ENCODE assay signal across 16 mouse cellular contexts in the genomic region with DNA sequence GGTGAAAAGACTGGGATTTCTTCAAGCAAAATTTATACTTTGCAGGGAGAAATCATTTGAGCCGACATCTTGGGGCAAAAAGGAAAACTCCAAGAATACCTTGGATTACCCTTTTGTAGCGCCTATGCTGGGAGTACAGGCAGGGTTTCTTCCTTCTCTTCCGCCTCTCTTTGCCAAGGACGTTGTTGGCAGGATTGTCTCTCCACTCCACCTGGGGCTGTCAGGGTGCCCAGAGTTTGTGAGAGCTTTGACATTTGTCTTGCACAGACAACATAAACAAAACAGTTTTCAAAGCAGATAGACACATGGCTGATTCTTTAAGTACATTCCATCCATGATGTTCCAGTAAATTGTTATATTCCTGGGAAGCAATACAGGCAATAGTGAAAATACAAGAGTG.
"Had no signal": no experiment of that assay in that cellular context is flagged by ENCODE, and none has a peak within 500 bp of the region (broad histone marks: within the 10 kb centered on the region; RNA-seq: fewer than 3 reads in every experiment).

No protein-coding gene starts in this region.

- H3K4me1 ChIP-seq: limb, embryonic 15.5 days; liver, embryonic 13.5 days; lung, embryonic 15.5 days; megakaryocyte, embryonic 14.5 days; midbrain, embryonic 15.5 days; neural tube, embryonic 13.5 days had no signal

- H3K27me3 ChIP-seq: limb, embryonic 15.5 days; liver, embryonic 13.5 days; lung, embryonic 15.5 days; megakaryocyte, embryonic 14.5 days; midbrain, embryonic 15.5 days; neural tube, embryonic 13.5 days had no signal

- H3K4me3 ChIP-seq: left cerebral cortex, adult 2 months; limb, embryonic 15.5 days; liver, embryonic 13.5 days; lung, embryonic 15.5 days; megakaryocyte, embryonic 14.5 days; midbrain, embryonic 15.5 days; neural tube, embryonic 13.5 days had no signal

- H3K4me2 ChIP-seq: limb, embryonic 15.5 days; liver, embryonic 13.5 days; lung, embryonic 15.5 days; midbrain, embryonic 11.5 days; midbrain, embryonic 15.5 days; neural tube, embryonic 13.5 days had no signal

- DNase-seq: kidney, postnatal 25 days; liver, embryonic 13.5 days; liver, postnatal 0 days; retina, postnatal 1 day; right cerebral cortex, postnatal 4 days; spleen, adult 18-20 months; thymus, adult 2 months; thymus, postnatal 4 days had no signal

- H3K36me3 ChIP-seq: limb, embryonic 15.5 days; liver, embryonic 13.5 days; lung, embryonic 15.5 days; midbrain, embryonic 15.5 days; neural tube, embryonic 13.5 days had no signal

- ATAC-seq: liver, postnatal 0 days; midbrain, embryonic 15.5 days had no signal

- H3K27ac ChIP-seq: left cerebral cortex, adult 2 months; limb, embryonic 15.5 days; liver, embryonic 13.5 days; lung, embryonic 15.5 days; macrophage; midbrain, embryonic 15.5 days; neural tube, embryonic 13.5 days had no signal

- H3K9me3 ChIP-seq: limb, embryonic 15.5 days; liver, embryonic 13.5 days; lung, embryonic 15.5 days; megakaryocyte, embryonic 14.5 days; midbrain, embryonic 15.5 days; neural tube, embryonic 13.5 days had no signal

- H3K9ac ChIP-seq: limb, embryonic 15.5 days; liver, embryonic 13.5 days; liver, postnatal 0 days; lung, embryonic 15.5 days; midbrain, embryonic 15.5 days; neural tube, embryonic 13.5 days had no signal
